Mouse (Mus musculus) urinary bladder, postnatal 25 days (tissue): ENCODE measurements around the gene Cadps2.

ENCODE experiments used
- DNase-seq: peaks from one replicate; pipeline ENCODE4 v3.0.0; 2022; ENCODE audit warnings: low spot score

The Cadps2 gene

GRCm38 (mm10) chr6:23762204-23762603, 77.0 kb downstream of the Cadps2 start:
- DNase-seq, result no peak

- no peak for DNase-seq
These were observed 81.0 kb downstream of the Cadps2 start for GRCm38 (mm10) chr6:23758249-23758648.

GRCm38 (mm10) chr6:23748823-23749222, 90.4 kb downstream of the Cadps2 start:
- no peak for DNase-seq

GRCm38 (mm10) chr6:23740010-23740409, 99.2 kb downstream of the Cadps2 start:
- no peak for DNase-seq

- no peak for DNase-seq
These were observed 106.5 kb downstream of the Cadps2 start for GRCm38 (mm10) chr6:23732750-23733149.

GRCm38 (mm10) chr6:23728620-23729019, 110.6 kb downstream of the Cadps2 start:
- no peak for DNase-seq

GRCm38 (mm10) chr6:23723697-23724096, 115.5 kb downstream of the Cadps2 start:
- DNase-seq, result no peak

- DNase-seq, result no peak
These were observed 118.8 kb downstream of the Cadps2 start for GRCm38 (mm10) chr6:23720401-23720800.

- no peak for DNase-seq
These were observed 131.7 kb downstream of the Cadps2 start for GRCm38 (mm10) chr6:23707506-23707905.

GRCm38 (mm10) chr6:23700879-23701278, 138.3 kb downstream of the Cadps2 start:
- DNase-seq, result no peak

GRCm38 (mm10) chr6:23678172-23678571, 161.0 kb downstream of the Cadps2 start:
- no peak for DNase-seq

- DNase-seq, result no peak
These were observed 184.2 kb downstream of the Cadps2 start, which contains the start of gene Rnf148 for GRCm38 (mm10) chr6:23655036-23655435. TSS of gene Rnf148 (minus strand) at chr6:23655136.

- DNase-seq, result no peak
These were observed 189.0 kb downstream of the Cadps2 start, which contains the start of gene Rnf133 for GRCm38 (mm10) chr6:23650205-23650604. TSS of gene Rnf133 (minus strand) at chr6:23650305.

GRCm38 (mm10) chr6:23648732-23649131, 190.5 kb downstream of the Cadps2 start:
- no peak for DNase-seq

- DNase-seq, result no peak
These were observed 191.5 kb downstream of the Cadps2 start for GRCm38 (mm10) chr6:23647627-23648247.

GRCm38 (mm10) chr6:23637081-23637480, 202.1 kb downstream of the Cadps2 start:
- DNase-seq, result no peak

- no peak for DNase-seq
These were observed 204.0 kb downstream of the Cadps2 start for GRCm38 (mm10) chr6:23635208-23635607.

GRCm38 (mm10) chr6:23634016-23634415, 205.2 kb downstream of the Cadps2 start:
- no peak for DNase-seq

GRCm38 (mm10) chr6:23630465-23630864, 208.8 kb downstream of the Cadps2 start:
- no peak for DNase-seq

GRCm38 (mm10) chr6:23575102-23575501, 264.1 kb downstream of the Cadps2 start:
- DNase-seq, result no peak

- DNase-seq, result no peak
These were observed 265.5 kb downstream of the Cadps2 start for GRCm38 (mm10) chr6:23573750-23574149.

GRCm38 (mm10) chr6:23572401-23572800, 266.8 kb downstream of the Cadps2 start:
- DNase-seq, result no peak

- DNase-seq, result no peak
These were observed 269.5 kb downstream of the Cadps2 start for GRCm38 (mm10) chr6:23569686-23570085.

GRCm38 (mm10) chr6:23568688-23569087, 270.5 kb downstream of the Cadps2 start:
- no peak for DNase-seq
